Mouse (Mus musculus) kidney, embryonic 16.5 days (tissue): ENCODE measurements around the gene Zfp541. TPM values are rescaled to one million over a fixed set of nuclear protein-coding genes. Genes with fewer than 3 reads are reported as not detected.

ENCODE experiments used
- ATAC-seq: fragments of 200-750 bp; cut with Nextera tagmentation; 2 replicates; pipeline ENCODE4 v1.8.0; 2017; ENCODE audit warnings: moderate TSS enrichment; ENCODE audit not compliant: low FRiP score, low TSS enrichment
- H3K27ac ChIP-seq: fragments of 300-500 bp; sonication (generic); 2 replicates; pipeline ENCODE4 v1.5.1; 2014; ENCODE audit warnings: low read length
- H3K27me3 ChIP-seq: fragments of 300-500 bp; sonication (generic); 2 replicates; pipeline ENCODE4 v1.6.1; 2014; ENCODE audit warnings: low read length, control low read depth, mixed read lengths; ENCODE audit not compliant: insufficient read depth
- H3K36me3 ChIP-seq: fragments of 300-500 bp; sonication (generic); 2 replicates; pipeline ENCODE4 v1.6.1; 2014; ENCODE audit warnings: low read length, control low read depth, mixed read lengths; ENCODE audit not compliant: insufficient read depth
- H3K4me1 ChIP-seq: fragments of 300-500 bp; sonication (generic); 2 replicates; pipeline ENCODE4 v1.6.1; 2014; ENCODE audit warnings: low read length, control low read depth, mixed read lengths; ENCODE audit not compliant: insufficient read depth
- H3K4me2 ChIP-seq: fragments of 300-500 bp; sonication (generic); replicated peaks from 2 replicates; pipeline ENCODE4 v1.6.1; 2014; ENCODE audit warnings: low read depth, low read length
- H3K4me3 ChIP-seq: fragments of 300-500 bp; sonication (generic); 2 replicates; pipeline ENCODE4 v1.5.1; 2014; ENCODE audit warnings: mild to moderate bottlenecking, low read length
- H3K9ac ChIP-seq: fragments of 300-500 bp; sonication (generic); replicated peaks from 2 replicates; pipeline ENCODE4 v1.6.1; 2014; ENCODE audit warnings: low read length
- H3K9me3 ChIP-seq: fragments of 300-500 bp; sonication (generic); 2 replicates; pipeline ENCODE4 v1.6.1; 2016; ENCODE audit warnings: low read length, control low read depth
- WGBS: fragments of 180-500 bp; shearing (Covaris S2); extraction: QIAGEN DNeasy Blood & Tissue Kit; methylation state at CpG from one replicate; pipeline ENCODE4 v1.1.7; 2014; 5-methylcytosine and 5-hydroxymethylcytosine counted together
- polyA plus RNA-seq: library from polyadenylated mRNA; unstranded; fragments of >200 nt; fragmentation: Nextera tagmentation; extraction: Ambion mirVana; gene quantifications from 2 replicates; pipeline ENCODE4 v1.2.1, GENCODE M21; 2015

The Zfp541 gene
- polyA plus RNA-seq, 1 experiment from 2014 or later: 0.09 TPM

GRCm38 (mm10) chr7:16071906-16072305, 10.3 kb downstream of the Zfp541 start:
- no peaks in the 10 kb centered on the region for H3K36me3 ChIP-seq
- no peaks in the 10 kb centered on the region for H3K27me3 ChIP-seq
- ATAC-seq: no peak
- no peaks in the 10 kb centered on the region for H3K4me1 ChIP-seq
- no peak overlapping the region for H3K4me3 ChIP-seq
- no peak overlapping the region for H3K9ac ChIP-seq
- H3K9me3 ChIP-seq: no peaks in the 10 kb centered on the region
- no peak overlapping the region for H3K4me2 ChIP-seq
- no peak overlapping the region for H3K27ac ChIP-seq
- 85% methylated on average over 6 of the region's 6 CpGs for WGBS

GRCm38 (mm10) chr7:16079947-16080346, 18.3 kb downstream of the Zfp541 start:
- Histone ChIP-seq H3K36me3 (no peaks in the 10 kb centered on the region), H3K27ac (no peak overlapping the region), H3K9me3 (no peaks in the 10 kb centered on the region), H3K27me3 (no peaks in the 10 kb centered on the region), H3K9ac (no peak overlapping the region), H3K4me2 (no peak overlapping the region), H3K4me3 (no peak overlapping the region), H3K4me1 (no peaks in the 10 kb centered on the region)
- ATAC-seq: no peak
- 71% methylated on average over 1 of the region's 1 CpGs for WGBS

- Histone ChIP-seq H3K4me2 (no peak overlapping the region), H3K4me3 (no peak overlapping the region), H3K27ac (no peak overlapping the region), H3K4me1 (no peaks in the 10 kb centered on the region), H3K36me3 (no peaks in the 10 kb centered on the region), H3K9me3 (no peaks in the 10 kb centered on the region), H3K9ac (no peak overlapping the region), H3K27me3 (no peaks in the 10 kb centered on the region)
- 65% methylated on average over 4 of the region's 4 CpGs for WGBS
- ATAC-seq: no peak
These were observed 19.0 kb downstream of the Zfp541 start for GRCm38 (mm10) chr7:16080581-16080980.

DNA sequence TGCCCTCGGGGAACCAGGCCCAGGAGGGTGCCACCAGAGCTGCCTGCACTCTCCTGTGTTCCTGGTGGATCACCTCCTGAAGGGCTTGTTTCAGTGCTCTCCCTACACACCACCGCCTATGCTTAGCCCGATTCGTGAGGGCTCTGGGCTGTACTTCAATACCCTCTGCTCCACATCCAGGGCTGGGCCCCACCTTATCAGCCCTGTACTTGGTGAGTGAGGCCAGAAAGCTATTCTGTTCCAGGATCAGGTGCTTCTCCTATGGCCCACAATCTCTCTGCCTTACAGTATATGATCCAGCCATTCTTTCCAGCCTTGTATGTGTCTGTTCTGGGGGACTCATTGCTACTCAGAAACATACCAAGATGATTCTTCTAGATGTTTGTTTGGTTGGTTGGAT, 21.7 kb downstream of the Zfp541 start:
- Histone ChIP-seq H3K27me3 (no peaks in the 10 kb centered on the region), H3K36me3 (no peaks in the 10 kb centered on the region), H3K27ac (no peak overlapping the region), H3K9me3 (no peaks in the 10 kb centered on the region), H3K9ac (no peak overlapping the region), H3K4me3 (no peak overlapping the region), H3K4me1 (no peaks in the 10 kb centered on the region), H3K4me2 (no peak overlapping the region)
- WGBS: 70% methylated on average over 4 of the region's 4 CpGs
- ATAC-seq: no peak

GRCm38 (mm10) chr7:16087587-16087986, 26.0 kb downstream of the Zfp541 start:
- 81% methylated on average over 2 of the region's 2 CpGs for WGBS
- no peaks in the 10 kb centered on the region for H3K4me1 ChIP-seq
- H3K27me3 ChIP-seq: 0 out of 2 replicates have a peak, but pooled peaks cover 2% of the 10 kb centered on the region
- H3K27ac ChIP-seq: no peak overlapping the region
- no peak overlapping the region for H3K4me3 ChIP-seq
- no peak overlapping the region for H3K4me2 ChIP-seq
- no peaks in the 10 kb centered on the region for H3K36me3 ChIP-seq
- no peaks in the 10 kb centered on the region for H3K9me3 ChIP-seq
- H3K9ac ChIP-seq: no peak overlapping the region
- ATAC-seq: no peak

GRCm38 (mm10) chr7:16094592-16094991, 33.0 kb downstream of the Zfp541 start:
- WGBS: 62% methylated on average over 3 of the region's 3 CpGs
- ATAC-seq: no peak

DNA sequence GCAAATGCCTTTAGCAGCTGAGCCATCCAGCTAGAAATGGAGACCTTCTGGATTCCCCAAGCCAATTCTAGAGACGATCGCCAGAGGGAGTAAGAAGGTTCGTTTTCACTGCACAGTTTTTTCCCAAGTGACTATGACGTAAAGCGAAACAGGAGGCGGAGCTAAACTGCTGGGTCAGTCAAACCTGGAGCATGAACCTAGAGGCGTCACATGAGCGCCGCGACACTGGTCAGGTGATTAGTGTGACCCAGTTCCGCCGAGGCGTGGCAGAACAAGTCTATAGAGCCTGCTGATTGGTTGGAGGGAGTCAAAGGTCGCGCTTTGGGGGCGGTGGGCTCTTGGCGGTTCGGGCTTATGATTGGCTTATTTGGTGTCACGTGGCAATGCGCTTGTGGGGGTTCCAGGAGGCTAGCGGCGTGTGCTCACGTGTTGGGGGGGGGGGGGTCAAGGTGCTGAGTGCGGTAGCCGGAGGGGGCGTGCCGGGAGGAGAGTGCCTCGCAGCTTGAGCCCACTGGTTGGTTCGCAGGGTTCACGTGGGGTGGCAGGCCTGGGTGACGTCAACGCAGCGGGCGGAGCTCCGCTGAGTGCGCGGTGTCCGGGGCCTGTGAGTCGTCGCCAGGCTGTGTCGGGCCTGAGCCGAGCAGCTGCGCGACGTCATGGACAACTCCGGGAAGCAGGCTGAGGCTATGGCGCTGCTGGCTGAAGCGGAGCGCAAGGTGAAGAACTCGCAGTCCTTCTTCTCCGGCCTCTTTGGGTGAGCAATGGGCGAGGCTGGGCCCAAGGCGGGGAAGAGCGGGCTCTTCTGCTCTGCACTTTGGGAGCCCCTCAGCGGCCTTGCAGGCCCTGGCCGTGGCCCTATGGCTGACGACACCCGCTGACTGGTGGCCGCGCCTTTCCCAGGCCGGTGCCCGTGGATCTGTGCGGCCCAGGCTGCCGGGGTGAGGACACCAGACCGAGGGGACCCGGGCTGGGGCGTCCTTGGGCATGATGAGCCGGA, 36.7 kb downstream of the Zfp541 start, which contains the start of gene Napa:
Gene Napa (plus strand): TSS at position 438 of the 997 bp plus-strand sequence.
- H3K4me3 ChIP-seq: peak within 1 kb of the TSS; percentile 96
- H3K4me2 ChIP-seq: peak within 1 kb of the TSS; percentile 77
- H3K27ac ChIP-seq: peak within 1 kb of the TSS; percentile 87
- H3K27me3 ChIP-seq: no peaks in the 10 kb centered on the region
- peak within 1 kb of the TSS; percentile 98 for H3K9ac ChIP-seq
- H3K9me3 ChIP-seq: no peaks in the 10 kb centered on the region
- ATAC-seq: peak; percentile 99
- under 1% methylated on average over 64 of the region's 68 CpGs for WGBS
- peaks cover 17% of the 10 kb centered on the region for H3K4me1 ChIP-seq
- peaks cover 3% of the 10 kb centered on the region; the same call in 1 of the 2 replicates for H3K36me3 ChIP-seq

More at GRCm38 (mm10) chr7:16094592-16094991, 33.0 kb downstream of the Zfp541 start:
- Histone ChIP-seq H3K27me3 (no peaks in the 10 kb centered on the region), H3K9ac (no peak overlapping the region), H3K9me3 (no peaks in the 10 kb centered on the region), H3K4me2 (no peak overlapping the region), H3K27ac (no peak overlapping the region), H3K4me3 (no peak overlapping the region), H3K36me3 (no peaks in the 10 kb centered on the region), H3K4me1 (peaks cover 9% of the 10 kb centered on the region)

DNA sequence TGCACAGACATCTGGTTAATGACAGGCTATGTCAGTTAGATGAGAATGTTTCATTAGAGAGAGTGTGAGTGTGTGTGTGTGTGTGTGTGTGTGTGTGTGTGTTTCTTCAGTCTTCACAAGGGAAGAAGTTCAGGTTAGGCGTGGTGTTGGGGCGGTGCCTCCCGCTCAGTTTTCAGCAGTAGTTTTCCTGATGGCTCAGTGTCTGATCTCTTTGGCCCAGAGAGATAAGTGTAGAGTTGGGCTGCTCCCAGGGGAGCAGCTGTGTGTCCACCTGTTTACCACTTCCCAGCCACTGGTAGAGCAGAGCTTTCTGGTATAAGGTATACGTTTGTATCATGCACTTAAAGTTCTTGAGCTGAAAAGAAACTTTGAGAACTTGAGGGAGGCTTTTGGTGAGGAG, 38.3 kb downstream of the Zfp541 start:
- Histone ChIP-seq H3K9ac (peak overlapping the region; percentile 98), H3K9me3 (no peaks in the 10 kb centered on the region), H3K36me3 (peaks cover 10% of the 10 kb centered on the region; the same call in 1 of the 2 replicates), H3K27ac (no peak overlapping the region), H3K4me1 (peaks cover 17% of the 10 kb centered on the region), H3K27me3 (no peaks in the 10 kb centered on the region), H3K4me3 (peak overlapping the region; percentile 96), H3K4me2 (peak overlapping the region; percentile 77)
- ATAC-seq: no peak
- WGBS: 79% methylated on average over 4 of the region's 4 CpGs

- H3K27ac ChIP-seq: no peak overlapping the region
- no peaks in the 10 kb centered on the region for H3K27me3 ChIP-seq
- 56% methylated on average over 7 of the region's 7 CpGs for WGBS
- H3K4me1 ChIP-seq: peaks cover 17% of the 10 kb centered on the region
- H3K36me3 ChIP-seq: peaks cover 10% of the 10 kb centered on the region; the same call in 1 of the 2 replicates
- no peak overlapping the region for H3K4me3 ChIP-seq
- H3K4me2 ChIP-seq: no peak overlapping the region
- no peaks in the 10 kb centered on the region for H3K9me3 ChIP-seq
- no peak for ATAC-seq
- no peak overlapping the region; the same call in 1 of the 2 replicates for H3K9ac ChIP-seq
These were observed 39.5 kb downstream of the Zfp541 start for GRCm38 (mm10) chr7:16101081-16101480.
